Mouse (Mus musculus) heart, embryonic 16.5 days (tissue): ENCODE measurements at regions not wholly inside any gene's neighbourhood (a gene's known extent, or its start where the extent isn't known, plus 50 kb on each side); places are given as distances from the start of the nearest gene placed in this dataset.

Experiments used
- ATAC-seq: fragments of 200-750 bp; cut with Nextera tagmentation; replicated peaks from 2 replicates; pipeline ENCODE4 v1.8.0; 2017; ENCODE audit warnings: moderate number of reproducible peaks; ENCODE audit not compliant: insufficient read depth, low FRiP score; ENCODE audit errors: extremely low read depth
- H3K27ac ChIP-seq: fragments of 300-500 bp; sonication (generic); 2 replicates; pipeline ENCODE4 v1.5.1; 2014; ENCODE audit warnings: mild to moderate bottlenecking, low read length, control low read depth, moderate library complexity
- H3K27me3 ChIP-seq: fragments of 300-500 bp; sonication (generic); 2 replicates; pipeline ENCODE4 v1.6.1; 2014; ENCODE audit warnings: low read length, mixed read lengths; ENCODE audit not compliant: control insufficient read depth, insufficient read depth
- H3K36me3 ChIP-seq: fragments of 300-500 bp; sonication (generic); 2 replicates; pipeline ENCODE4 v1.6.1; 2014; ENCODE audit not compliant: control insufficient read depth, insufficient read depth
- H3K4me1 ChIP-seq: fragments of 300-500 bp; sonication (generic); 2 replicates; pipeline ENCODE4 v1.6.1; 2014; ENCODE audit warnings: low read length, mixed read lengths; ENCODE audit not compliant: control insufficient read depth, insufficient read depth
- H3K4me2 ChIP-seq: fragments of 300-500 bp; sonication (generic); 2 replicates; pipeline ENCODE4 v1.6.1; 2014; ENCODE audit warnings: low read depth, mild to moderate bottlenecking, control low read depth, low read length
- H3K4me3 ChIP-seq: fragments of 300-500 bp; sonication (generic); 2 replicates; pipeline ENCODE4 v1.5.1; 2014; ENCODE audit warnings: mild to moderate bottlenecking, control low read depth, low read length
- H3K9ac ChIP-seq: fragments of 300-500 bp; sonication (generic); 2 replicates; pipeline ENCODE4 v1.6.1; 2014; ENCODE audit warnings: low read length, control low read depth
- H3K9me3 ChIP-seq: fragments of 300-500 bp; sonication (generic); replicated peaks from 2 replicates; pipeline ENCODE4 v1.6.1; 2016; ENCODE audit warnings: low read length; ENCODE audit not compliant: control insufficient read depth
- WGBS: fragments of 180-500 bp; shearing (Covaris S2); extraction: QIAGEN DNeasy Blood & Tissue Kit; methylation state at CpG from one replicate; pipeline ENCODE4 v1.1.7; 2014; 5-methylcytosine and 5-hydroxymethylcytosine counted together

DNA sequence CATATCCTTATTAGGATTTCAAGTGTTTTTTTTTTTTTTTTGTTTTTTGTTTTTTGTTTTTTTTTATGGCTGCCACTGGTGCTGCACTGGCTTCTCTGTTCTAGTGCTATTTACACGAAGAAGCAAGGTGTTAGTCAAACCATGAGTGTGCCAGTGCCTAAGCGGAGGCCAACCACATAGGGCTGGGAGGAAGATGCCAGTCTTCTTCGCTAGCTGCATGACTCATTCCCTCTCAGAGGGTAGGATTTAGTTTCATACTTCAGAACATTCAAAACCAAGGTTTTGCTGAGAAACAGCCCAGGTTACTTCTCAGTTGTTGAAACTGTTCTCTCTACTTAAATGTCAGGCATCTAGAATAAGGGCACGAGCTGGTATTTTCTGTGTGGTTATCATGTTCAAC lies 72.6 kb downstream of the Icos start:
- Histone ChIP-seq H3K9me3 (no peaks in the 10 kb centered on the region), H3K4me3 (no peak overlapping the region), H3K9ac (no peak overlapping the region), H3K4me2 (no peak overlapping the region), H3K27me3 (no peaks in the 10 kb centered on the region), H3K4me1 (no peaks in the 10 kb centered on the region), H3K27ac (no peak overlapping the region), H3K36me3 (no peaks in the 10 kb centered on the region)
- ATAC-seq = no peak
- WGBS = 83% methylated on average over 4 of the region's 4 CpGs

GRCm38 (mm10) chr1:61053676-61054075 lies 75.9 kb downstream of the Icos start:
- no peak overlapping the region for H3K4me2 ChIP-seq
- no peaks in the 10 kb centered on the region for H3K36me3 ChIP-seq
- H3K27me3 ChIP-seq = no peaks in the 10 kb centered on the region
- no peak for ATAC-seq
- no peaks in the 10 kb centered on the region for H3K4me1 ChIP-seq
- no peaks in the 10 kb centered on the region for H3K9me3 ChIP-seq
- no peak overlapping the region for H3K4me3 ChIP-seq
- no peak overlapping the region for H3K27ac ChIP-seq
- H3K9ac ChIP-seq = no peak overlapping the region
- 51% methylated on average over 1 of the region's 1 CpGs for WGBS

- Histone ChIP-seq H3K4me3 (no peak overlapping the region), H3K27me3 (no peaks in the 10 kb centered on the region), H3K9me3 (no peaks in the 10 kb centered on the region), H3K4me2 (no peak overlapping the region), H3K27ac (no peak overlapping the region), H3K36me3 (no peaks in the 10 kb centered on the region), H3K9ac (no peak overlapping the region), H3K4me1 (no peaks in the 10 kb centered on the region)
- 85% methylated on average over 6 of the region's 6 CpGs for WGBS
- ATAC-seq = no peak
Observed at GRCm38 (mm10) chr1:61054391-61054790, 76.7 kb downstream of the Icos start.

GRCm38 (mm10) chr1:61055176-61055575 lies 77.4 kb downstream of the Icos start:
- 5% methylated on average over 8 of the region's 8 CpGs for WGBS
- Histone ChIP-seq H3K4me1 (no peaks in the 10 kb centered on the region), H3K9me3 (no peaks in the 10 kb centered on the region), H3K27ac (no peak overlapping the region), H3K27me3 (no peaks in the 10 kb centered on the region), H3K4me3 (peak overlapping the region; percentile 12; the same call in 1 of the 2 replicates), H3K36me3 (no peaks in the 10 kb centered on the region), H3K4me2 (peak overlapping the region; percentile 51), H3K9ac (0 out of 2 replicates have a peak overlapping the region, but pooled peaks have one; percentile 38)
- ATAC-seq = no peak

DNA sequence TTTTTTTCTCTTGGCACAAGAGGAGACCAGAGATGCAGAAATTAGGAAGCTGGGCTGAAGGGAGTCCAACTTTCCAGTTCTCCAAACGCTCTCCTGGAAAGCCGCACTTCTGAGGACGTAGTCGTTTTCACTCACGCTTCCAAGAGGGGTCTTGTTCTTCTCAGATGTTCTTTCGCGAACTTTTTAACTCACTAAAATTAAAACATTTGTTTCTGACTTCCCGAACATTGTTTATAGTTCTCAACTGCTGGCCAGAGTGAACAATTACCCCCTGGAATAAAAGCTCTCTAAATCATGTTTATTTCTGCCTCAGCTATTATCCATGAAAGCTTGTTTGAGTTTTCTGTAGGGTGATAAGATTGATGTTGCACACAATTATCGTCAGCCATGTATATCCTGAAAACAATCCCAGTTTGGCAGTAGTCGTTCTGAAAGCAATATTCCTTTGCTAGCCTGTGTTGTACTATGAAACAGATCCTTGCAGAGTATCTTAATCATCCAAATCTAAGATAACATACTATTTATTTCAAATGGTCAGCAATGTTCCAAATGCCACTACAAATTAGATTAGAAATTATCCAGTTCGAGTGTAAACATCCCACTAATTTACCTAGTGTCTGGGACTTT lies 82.3 kb downstream of the Icos start:
- Histone ChIP-seq H3K4me2 (no peak overlapping the region), H3K4me1 (no peaks in the 10 kb centered on the region; the same call in 1 of the 2 replicates), H3K4me3 (no peak overlapping the region), H3K9me3 (no peaks in the 10 kb centered on the region), H3K27ac (no peak overlapping the region), H3K36me3 (no peaks in the 10 kb centered on the region), H3K27me3 (no peaks in the 10 kb centered on the region), H3K9ac (no peak overlapping the region)
- ATAC-seq = no peak
- 59% methylated on average over 11 of the region's 11 CpGs for WGBS

DNA sequence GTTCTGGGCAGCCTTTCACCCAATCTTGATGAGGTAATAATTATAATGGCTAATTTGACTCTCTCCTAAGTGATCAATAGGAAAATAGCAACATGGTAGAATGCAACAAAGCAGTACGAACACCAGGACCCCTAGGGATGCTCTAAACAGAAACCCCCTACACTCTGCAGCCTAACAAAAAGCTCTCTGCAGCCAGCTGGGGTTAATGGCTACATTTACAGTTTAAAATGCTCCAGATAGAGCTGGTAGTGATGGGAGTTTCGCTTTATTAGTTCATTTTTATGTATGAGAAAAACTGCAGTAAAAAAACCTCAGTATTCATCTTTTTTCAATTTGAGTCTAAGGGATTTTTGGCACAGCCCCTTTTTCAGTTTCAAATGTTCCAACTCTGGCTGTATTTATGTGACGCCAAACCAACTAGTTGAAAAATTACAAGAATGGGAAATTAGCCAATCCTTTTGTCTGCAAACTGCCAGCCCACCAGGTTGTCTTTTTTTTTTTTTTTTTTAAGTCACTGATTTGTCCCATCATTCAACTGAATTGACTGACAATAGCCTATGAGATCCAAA lies 84.2 kb downstream of the Icos start:
- ATAC-seq = no peak

DNA sequence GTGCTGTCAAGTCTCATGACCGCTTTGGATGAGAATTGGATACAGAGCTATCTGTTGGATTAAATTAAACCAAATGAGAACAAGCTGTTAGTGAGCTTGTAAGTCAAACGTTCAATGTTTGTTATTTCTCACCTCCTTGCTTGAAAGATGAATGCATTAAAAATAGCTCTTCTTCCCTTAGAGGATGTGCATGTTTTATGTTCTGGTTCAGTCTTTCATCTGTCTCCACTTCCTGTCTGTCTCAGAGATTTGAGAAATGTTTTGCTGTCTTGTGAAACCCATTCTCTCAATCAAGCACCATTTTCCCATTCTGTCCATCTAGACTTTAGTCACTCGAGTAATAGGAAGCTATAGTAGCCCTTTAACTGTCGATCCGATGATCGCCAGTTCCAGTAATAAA lies 90.4 kb downstream of the Icos start:
- H3K27ac ChIP-seq = no peak overlapping the region
- H3K4me3 ChIP-seq = no peak overlapping the region
- H3K36me3 ChIP-seq = no peaks in the 10 kb centered on the region
- H3K27me3 ChIP-seq = no peaks in the 10 kb centered on the region
- no peak overlapping the region for H3K9ac ChIP-seq
- ATAC-seq = no peak
- no peak overlapping the region for H3K4me2 ChIP-seq
- WGBS = 76% methylated on average over 6 of the region's 6 CpGs
- no peaks in the 10 kb centered on the region; the same call in 1 of the 2 replicates for H3K4me1 ChIP-seq
- no peaks in the 10 kb centered on the region for H3K9me3 ChIP-seq

More for the DNA sequence above, 84.2 kb downstream of the Icos start:
- no peak overlapping the region for H3K4me2 ChIP-seq
- no peak overlapping the region for H3K27ac ChIP-seq
- no peak overlapping the region for H3K9ac ChIP-seq
- 74% methylated on average over 3 of the region's 3 CpGs for WGBS
- H3K4me1 ChIP-seq = no peaks in the 10 kb centered on the region; the same call in 1 of the 2 replicates
- no peak overlapping the region for H3K4me3 ChIP-seq
- H3K9me3 ChIP-seq = no peaks in the 10 kb centered on the region
- H3K27me3 ChIP-seq = no peaks in the 10 kb centered on the region
- no peaks in the 10 kb centered on the region for H3K36me3 ChIP-seq

DNA sequence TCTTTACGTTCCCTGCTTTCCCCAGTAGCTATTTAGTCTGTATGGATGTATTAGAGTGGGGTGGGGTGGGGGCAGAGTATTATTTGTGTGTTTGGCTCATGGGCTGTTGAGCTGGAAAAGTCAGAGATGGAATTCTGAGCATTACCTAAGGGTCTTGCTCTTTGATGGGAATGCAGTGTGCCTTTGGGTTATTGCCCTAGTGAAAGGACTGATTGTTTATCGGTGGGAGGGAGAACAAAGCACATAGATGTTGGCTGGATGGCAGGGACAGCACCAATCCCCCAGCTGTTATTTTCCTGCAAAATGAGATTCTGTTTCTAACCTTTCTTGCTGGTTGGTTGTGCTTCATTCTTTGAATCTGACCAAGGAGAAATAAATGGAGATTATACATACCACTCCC lies 96.4 kb downstream of the Icos start:
- no peak overlapping the region for H3K4me3 ChIP-seq
- no peaks in the 10 kb centered on the region for H3K36me3 ChIP-seq
- no peak for ATAC-seq
- no peak overlapping the region for H3K9ac ChIP-seq
- H3K9me3 ChIP-seq = no peaks in the 10 kb centered on the region
- no peak overlapping the region for H3K4me2 ChIP-seq
- H3K27ac ChIP-seq = no peak overlapping the region
- no peaks in the 10 kb centered on the region for H3K27me3 ChIP-seq
- H3K4me1 ChIP-seq = no peaks in the 10 kb centered on the region
- WGBS = 83% methylated on average over 2 of the region's 2 CpGs

GRCm38 (mm10) chr1:61075335-61075734 lies 97.6 kb downstream of the Icos start:
- H3K4me2 ChIP-seq = no peak overlapping the region
- no peak overlapping the region for H3K4me3 ChIP-seq
- H3K27ac ChIP-seq = no peak overlapping the region
- H3K9ac ChIP-seq = no peak overlapping the region
- WGBS = 63% methylated on average over 1 of the region's 1 CpGs
- no peaks in the 10 kb centered on the region for H3K36me3 ChIP-seq
- ATAC-seq = no peak
- H3K4me1 ChIP-seq = no peaks in the 10 kb centered on the region
- H3K27me3 ChIP-seq = no peaks in the 10 kb centered on the region
- H3K9me3 ChIP-seq = no peaks in the 10 kb centered on the region
